Mouse (Mus musculus) megakaryocyte-erythroid progenitor cell, adult 5-6 weeks (primary cell): ENCODE results near the gene Herc3. TPM values are rescaled to one million over a fixed set of nuclear protein-coding genes. Genes with fewer than 3 reads are reported as not detected.
A peak's percentile ranks its signal among the peaks of the same experiment; 100 is the strongest.

ENCODE experiments used
- ATAC-seq: replicated peaks from 2 replicates; pipeline ENCODE4 v1.8.0; 2016; ENCODE audit warnings: mild to moderate bottlenecking, inconsistent platforms; ENCODE audit not compliant: severe bottlenecking, poor library complexity, low FRiP score, low TSS enrichment
- total RNA-seq, 2 experiments: library from RNA; stranded (forward) in 1 of 2; stranded (reverse) in 1 of 2; fragments of 200-1000, 215-1000 nt in 1 of 2; fragments of >200 nt in 1 of 2; fragmentation: Nextera tagmentation in 1 of 2; gene quantifications; 2 replicates each; pipeline ENCODE4 v1.2.3; 2014 to 2017

Gene Herc3
- total RNA-seq, 2 experiments from 2014 or later = 5.8 to 8.6 TPM

GRCm38 (mm10) chr6:58907791-58908190 is 76.5 kb downstream of the Herc3 start:
- no peak for ATAC-seq

- no peak for ATAC-seq
Measured at GRCm38 (mm10) chr6:58912842-58913241, 81.6 kb downstream of the Herc3 start.

- no peak for ATAC-seq
Measured at GRCm38 (mm10) chr6:58913551-58913950, 82.3 kb downstream of the Herc3 start.

- no peak for ATAC-seq
Measured at GRCm38 (mm10) chr6:58913971-58914370, 82.7 kb downstream of the Herc3 start.

- 0 out of 2 replicates have a peak, but pooled peaks have one; percentile 47 for ATAC-seq
Measured at GRCm38 (mm10) chr6:58916498-58916897, 85.2 kb downstream of the Herc3 start.

- ATAC-seq = no peak
Measured at GRCm38 (mm10) chr6:58920735-58921134, 89.5 kb downstream of the Herc3 start.

GRCm38 (mm10) chr6:58921623-58922022 is 90.4 kb downstream of the Herc3 start:
- ATAC-seq = no peak

- ATAC-seq = no peak
Measured at GRCm38 (mm10) chr6:58922511-58922910, 91.2 kb downstream of the Herc3 start.

GRCm38 (mm10) chr6:58927881-58928280 is 96.6 kb downstream of the Herc3 start:
- no peak for ATAC-seq

- ATAC-seq = no peak
Measured at GRCm38 (mm10) chr6:58929911-58930431, 98.7 kb downstream of the Herc3 start.

- ATAC-seq = no peak
Measured at GRCm38 (mm10) chr6:58931149-58931548, 99.9 kb downstream of the Herc3 start.

- no peak for ATAC-seq
Measured at GRCm38 (mm10) chr6:58932515-58933188, 101.4 kb downstream of the Herc3 start.

- no peak for ATAC-seq
Measured at GRCm38 (mm10) chr6:58933189-58933913, 102.1 kb downstream of the Herc3 start.

- ATAC-seq = no peak
Measured at GRCm38 (mm10) chr6:58934144-58934543, 102.9 kb downstream of the Herc3 start.

GRCm38 (mm10) chr6:58937726-58938125 is 106.5 kb downstream of the Herc3 start:
- no peak for ATAC-seq

GRCm38 (mm10) chr6:58942276-58942675 is 111.0 kb downstream of the Herc3 start:
- ATAC-seq = no peak

GRCm38 (mm10) chr6:58943958-58944357 is 112.7 kb downstream of the Herc3 start:
- ATAC-seq = no peak

- ATAC-seq = no peak
Measured at GRCm38 (mm10) chr6:58946246-58946645, 115.0 kb downstream of the Herc3 start.

- ATAC-seq = no peak
Measured at GRCm38 (mm10) chr6:58946840-58947239, 115.6 kb downstream of the Herc3 start.

- no peak for ATAC-seq
Measured at GRCm38 (mm10) chr6:58950410-58950809, 119.1 kb downstream of the Herc3 start.
